Mouse (Mus musculus): ENCODE data around the gene Adcy2. TPM values are rescaled to one million over a fixed set of nuclear protein-coding genes. Genes with fewer than 3 reads are reported as not detected.
A peak's percentile ranks its signal among the peaks of the same experiment; 100 is the strongest.

Adcy2 gene
- total RNA-seq (2014; rRNA removed) = 42.6 and 50.9 TPM in 2 replicates
- polyA plus RNA-seq (2015; fragmentation: Nextera tagmentation; extraction: Ambion mirVana) = 16.8 and 17.3 TPM in 2 replicates

DNA sequence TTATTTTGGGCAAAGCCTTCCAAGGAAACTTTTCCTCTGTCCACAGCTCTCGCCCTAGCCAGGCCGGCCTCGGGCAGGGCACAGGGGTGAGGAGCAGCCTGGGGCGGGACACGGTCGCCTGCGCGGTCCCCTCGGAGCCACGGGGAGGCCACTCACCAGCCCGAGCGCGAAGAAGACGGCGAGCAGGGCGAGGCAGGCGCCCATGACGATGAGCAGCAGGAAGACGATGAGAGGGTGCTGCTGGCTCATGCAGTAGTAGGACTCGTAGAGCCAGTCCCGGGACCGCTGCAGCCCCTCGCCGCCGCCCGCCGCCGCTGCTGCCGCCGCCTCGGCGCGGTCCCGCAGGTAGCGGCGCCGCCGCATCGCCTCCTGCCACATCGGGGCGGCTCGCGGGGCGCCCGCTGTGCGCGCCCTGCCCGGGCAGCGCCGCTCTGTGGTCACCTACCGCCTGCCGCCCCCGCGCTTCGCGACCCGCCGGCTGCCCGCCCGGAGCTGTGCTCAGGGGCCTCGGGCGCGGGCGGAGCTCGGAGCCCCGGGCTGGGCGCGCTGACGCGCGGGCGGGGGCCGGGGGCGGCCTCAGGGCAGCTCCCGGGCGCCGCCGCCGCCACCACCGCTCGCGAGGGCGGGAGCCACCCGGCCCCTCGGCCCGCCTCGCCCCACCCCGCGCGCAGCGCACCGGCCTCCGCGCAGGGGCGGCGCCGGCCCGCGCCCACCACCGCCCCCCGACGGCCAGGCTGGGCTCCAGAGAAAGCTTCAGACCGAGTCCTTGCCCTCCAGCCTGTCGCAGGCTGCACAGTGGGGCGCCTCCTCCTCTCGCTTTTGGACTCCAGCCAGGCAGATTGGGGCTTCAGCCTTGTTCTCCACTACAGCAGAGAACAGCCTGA lies at the start of gene Adcy2:
Gene Adcy2, minus strand, starts transcription at position 624 of the 884 bp plus-strand sequence.
- Histone ChIP-seq H3K4me3 (ENCODE audit: low read depth, low read length) (peak within 1 kb of the TSS; percentile 68), H3K36me3 (ENCODE audit: insufficient read depth, low read length) (no peaks in the 10 kb centered on the region), H3K4me2 (ENCODE audit: low read depth, low read length, poor library complexity, severe bottlenecking) (peak within 1 kb of the TSS; percentile 91), H3K27ac (ENCODE audit: low read depth, low read length) (0 out of 2 replicates have a peak within 1 kb of the TSS, but pooled peaks have one; percentile 32), H3K9ac (replicated peaks; ENCODE audit: low read length, poor library complexity, severe bottlenecking) (peak within 1 kb of the TSS; percentile 55), H3K27me3 (ENCODE audit: insufficient read depth, low read length) (no peaks in the 10 kb centered on the region), H3K9me3 (ENCODE audit: low read length) (no peaks in the 10 kb centered on the region), H3K4me1 (ENCODE audit: insufficient read depth, low read length) (peaks cover 5% of the 10 kb centered on the region)
- ATAC-seq (ENCODE audit: low FRiP score) = peak; percentile 79
- peak; percentile 65 for DNase-seq (ENCODE audit: low spot score)
- 1% methylated on average over 37 of the region's 106 CpGs for WGBS
- TF ChIP-seq CTCF (IDR thresholded peaks at IDR 0.05) = peak; percentile 9

DNA sequence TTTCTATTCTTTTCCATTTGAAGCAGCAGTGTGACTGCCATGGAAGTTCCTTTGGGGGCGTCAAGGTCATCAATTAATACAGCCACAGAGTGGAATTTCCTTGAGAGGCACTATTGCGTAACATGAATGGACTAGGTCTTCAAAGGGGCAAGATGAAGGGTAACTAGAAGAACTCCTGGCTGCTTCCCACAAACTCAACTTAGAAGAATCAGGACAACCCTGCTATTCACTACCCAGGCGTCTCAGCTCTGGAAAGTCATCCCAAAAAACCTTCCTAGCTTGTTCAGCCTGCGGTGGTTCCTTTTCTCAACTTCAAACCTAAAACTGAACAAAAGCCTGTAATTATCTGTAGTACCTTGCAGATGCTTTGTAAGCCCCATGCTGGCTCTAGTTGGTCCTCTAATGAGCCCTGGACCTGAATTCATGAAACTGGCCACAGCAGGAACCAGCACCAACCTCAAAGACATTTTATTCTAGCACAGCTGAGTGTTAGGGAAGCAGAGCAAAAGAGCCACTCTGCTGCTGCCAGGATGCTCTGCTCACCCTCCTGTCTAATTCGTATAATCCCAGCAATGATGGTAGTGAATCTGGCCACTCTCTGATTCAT lies 37.8 kb upstream of the Adcy2 start:
- no peak overlapping the region for H3K27ac ChIP-seq (ENCODE audit: low read depth, low read length)
- no peaks in the 10 kb centered on the region for H3K36me3 ChIP-seq (ENCODE audit: insufficient read depth, low read length)
- no peak overlapping the region for H3K4me3 ChIP-seq (ENCODE audit: low read depth, low read length)
- H3K9me3 ChIP-seq (ENCODE audit: low read length) = no peaks in the 10 kb centered on the region
- no peak for TF ChIP-seq CTCF (IDR thresholded peaks at IDR 0.05)
- H3K27me3 ChIP-seq (ENCODE audit: insufficient read depth, low read length) = no peaks in the 10 kb centered on the region
- 77% methylated on average over 5 of the region's 5 CpGs for WGBS
- no peak overlapping the region for H3K4me2 ChIP-seq (ENCODE audit: low read depth, low read length, poor library complexity, severe bottlenecking)
- no peaks in the 10 kb centered on the region for H3K4me1 ChIP-seq (ENCODE audit: insufficient read depth, low read length)
- DNase-seq (ENCODE audit: low spot score) = no peak
- no peak for ATAC-seq (ENCODE audit: low FRiP score)
- H3K9ac ChIP-seq (replicated peaks; ENCODE audit: low read length, poor library complexity, severe bottlenecking) = no peak overlapping the region

DNA sequence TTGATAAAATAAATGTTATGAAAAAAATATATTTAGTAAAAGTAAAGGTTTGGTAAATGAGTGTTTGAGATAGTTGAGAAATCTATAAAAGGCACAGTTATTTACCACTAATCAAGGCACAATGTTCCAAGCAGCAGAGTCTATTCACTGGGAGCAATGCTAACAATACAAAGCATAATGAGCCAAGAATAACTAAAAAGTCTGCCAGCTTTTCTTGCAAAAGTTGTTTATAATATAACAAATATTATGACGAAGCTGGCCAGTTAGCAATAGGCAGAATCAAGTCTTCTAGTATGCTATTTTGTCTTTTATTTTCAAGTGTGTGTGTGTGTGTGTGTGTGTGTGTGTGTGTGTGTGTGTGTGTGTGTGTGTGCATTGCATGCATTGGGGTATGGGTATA lies 35.3 kb upstream of the Adcy2 start:
- Histone ChIP-seq H3K9me3 (ENCODE audit: low read length) (no peaks in the 10 kb centered on the region), H3K9ac (replicated peaks; ENCODE audit: low read length, poor library complexity, severe bottlenecking) (no peak overlapping the region), H3K4me1 (ENCODE audit: insufficient read depth, low read length) (no peaks in the 10 kb centered on the region), H3K27ac (ENCODE audit: low read depth, low read length) (no peak overlapping the region), H3K36me3 (ENCODE audit: insufficient read depth, low read length) (no peaks in the 10 kb centered on the region), H3K4me2 (ENCODE audit: low read depth, low read length, poor library complexity, severe bottlenecking) (no peak overlapping the region), H3K4me3 (ENCODE audit: low read depth, low read length) (no peak overlapping the region), H3K27me3 (ENCODE audit: insufficient read depth, low read length) (no peaks in the 10 kb centered on the region)
- no peak for DNase-seq (ENCODE audit: low spot score)
- TF ChIP-seq CTCF (IDR thresholded peaks at IDR 0.05) = no peak
- WGBS = 81% methylated on average over 1 of the region's 1 CpGs
- no peak for ATAC-seq (ENCODE audit: low FRiP score)

DNA sequence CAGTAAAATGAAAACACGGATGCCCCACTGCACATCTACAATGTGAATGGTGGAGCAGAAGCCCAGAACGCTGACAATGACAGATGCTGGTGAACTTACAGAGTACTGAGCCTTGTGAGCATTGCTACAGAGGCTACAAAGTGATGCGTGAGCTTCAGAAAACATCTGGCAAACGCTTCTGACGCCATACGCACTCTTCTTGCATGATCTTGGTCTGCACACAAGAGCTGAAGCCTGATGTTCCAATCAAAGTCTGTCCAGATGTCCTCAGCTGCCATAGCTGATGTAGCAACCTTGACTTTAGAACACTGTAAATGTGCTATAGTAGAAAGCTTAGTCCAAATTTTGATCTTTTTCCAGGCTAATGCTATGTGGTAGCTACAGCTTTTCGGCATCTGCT lies 34.2 kb upstream of the Adcy2 start:
- Histone ChIP-seq H3K36me3 (ENCODE audit: insufficient read depth, low read length) (no peaks in the 10 kb centered on the region), H3K4me3 (ENCODE audit: low read depth, low read length) (no peak overlapping the region), H3K9ac (replicated peaks; ENCODE audit: low read length, poor library complexity, severe bottlenecking) (no peak overlapping the region), H3K9me3 (ENCODE audit: low read length) (no peaks in the 10 kb centered on the region), H3K27me3 (ENCODE audit: insufficient read depth, low read length) (no peaks in the 10 kb centered on the region), H3K4me2 (ENCODE audit: low read depth, low read length, poor library complexity, severe bottlenecking) (no peak overlapping the region), H3K27ac (ENCODE audit: low read depth, low read length) (no peak overlapping the region), H3K4me1 (ENCODE audit: insufficient read depth, low read length) (no peaks in the 10 kb centered on the region)
- no peak for TF ChIP-seq CTCF (IDR thresholded peaks at IDR 0.05)
- WGBS = 89% methylated on average over 7 of the region's 7 CpGs
- no peak for DNase-seq (ENCODE audit: low spot score)
- ATAC-seq (ENCODE audit: low FRiP score) = no peak

DNA sequence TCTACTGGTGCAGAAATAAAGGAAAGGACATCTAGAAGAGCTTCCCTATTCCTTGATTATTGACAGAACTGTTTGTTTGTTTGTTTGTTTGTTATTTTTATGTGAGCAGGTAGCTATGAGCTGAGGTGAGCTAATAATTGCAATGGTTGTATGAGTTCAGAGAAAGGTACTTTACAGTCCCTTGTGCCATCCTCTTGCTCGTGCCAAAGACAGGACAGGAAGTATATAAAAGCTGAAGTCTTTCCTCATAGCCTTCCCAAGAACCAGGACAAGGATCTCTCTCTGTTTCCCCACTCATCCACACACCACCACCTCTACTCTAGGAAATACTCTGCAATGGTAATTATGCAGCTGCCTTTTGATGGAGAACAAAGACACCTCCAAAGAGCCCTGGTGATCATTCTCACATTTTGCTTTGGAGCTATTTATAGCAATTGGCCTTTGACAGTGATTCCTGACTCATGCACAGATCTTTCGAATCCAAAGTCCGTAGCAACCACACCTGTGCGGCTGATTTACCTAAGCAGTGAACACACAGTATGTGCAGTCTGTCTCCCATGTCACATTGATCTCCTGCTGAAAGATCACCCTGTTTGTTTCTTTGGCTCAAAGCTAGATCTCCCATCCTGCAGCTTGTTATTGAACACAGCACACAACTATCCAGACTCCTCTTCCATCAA lies 29.9 kb upstream of the Adcy2 start:
- TF ChIP-seq CTCF (IDR thresholded peaks at IDR 0.05) = no peak
- WGBS = 78% methylated on average over 4 of the region's 4 CpGs
- Histone ChIP-seq H3K4me3 (ENCODE audit: low read depth, low read length) (no peak overlapping the region), H3K4me2 (ENCODE audit: low read depth, low read length, poor library complexity, severe bottlenecking) (no peak overlapping the region), H3K36me3 (ENCODE audit: insufficient read depth, low read length) (no peaks in the 10 kb centered on the region), H3K4me1 (ENCODE audit: insufficient read depth, low read length) (no peaks in the 10 kb centered on the region), H3K9ac (replicated peaks; ENCODE audit: low read length, poor library complexity, severe bottlenecking) (no peak overlapping the region), H3K27me3 (ENCODE audit: insufficient read depth, low read length) (no peaks in the 10 kb centered on the region), H3K9me3 (ENCODE audit: low read length) (no peaks in the 10 kb centered on the region), H3K27ac (ENCODE audit: low read depth, low read length) (no peak overlapping the region)
- no peak for ATAC-seq (ENCODE audit: low FRiP score)
- no peak for DNase-seq (ENCODE audit: low spot score)
